Mouse (Mus musculus): ENCODE results near the gene Ndc1. TPM values are rescaled to one million over a fixed set of nuclear protein-coding genes. Genes with fewer than 3 reads are reported as not detected.
"Not testable (repeated sequence)": the region's sequence is repeated elsewhere in the genome, so short reads cannot be mapped to it uniquely, and the experiment has no call there.

Gene Ndc1
- polyA plus RNA-seq, 1 experiment from 2014 or later, result 54.5 TPM

DNA sequence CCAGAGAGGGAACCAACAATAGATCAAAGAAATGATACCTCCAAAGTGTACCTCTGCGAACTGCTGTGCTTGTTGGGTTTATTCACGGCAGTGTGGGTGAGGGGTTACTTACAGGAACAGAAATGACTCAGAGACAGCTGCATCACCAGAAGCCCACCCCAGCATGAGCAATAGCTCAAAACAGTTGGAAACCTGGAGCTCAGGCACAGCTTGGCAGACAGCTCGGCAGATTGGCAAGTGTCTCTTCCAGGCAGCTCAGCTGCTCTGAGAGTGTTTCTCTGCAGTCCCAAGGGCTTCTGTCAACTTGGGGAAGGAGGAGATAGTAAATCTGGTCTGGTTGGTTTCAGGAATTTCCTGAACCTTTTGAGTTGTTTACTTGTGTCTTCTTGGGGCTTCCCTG, 9.1 kb upstream of the Ndc1 start:
- 92% methylated on average over 3 of the region's 3 CpGs for WGBS
- H3K27ac ChIP-seq (ENCODE audit: low read depth, low read length), result no peak overlapping the region
- ATAC-seq (replicated peaks; ENCODE audit: low FRiP score), result no peak
- no peaks in the 10 kb centered on the region for H3K36me3 ChIP-seq (ENCODE audit: control insufficient read depth, insufficient read depth, low read length)
- DNase-seq (ENCODE audit: low spot score), result no peak
- no peak overlapping the region for H3K9ac ChIP-seq (ENCODE audit: low read length)
- no peaks in the 10 kb centered on the region for H3K9me3 ChIP-seq (ENCODE audit: control insufficient read depth, low read length)
- H3K4me2 ChIP-seq (ENCODE audit: low read depth, low read length, severe bottlenecking), result no peak overlapping the region
- H3K4me3 ChIP-seq (ENCODE audit: low read depth, low read length), result no peak overlapping the region
- no peaks in the 10 kb centered on the region for H3K27me3 ChIP-seq (ENCODE audit: control insufficient read depth, insufficient read depth, low read length)
- no peaks in the 10 kb centered on the region for H3K4me1 ChIP-seq (replicated peaks; ENCODE audit: control insufficient read depth, insufficient read depth, low read length)

DNA sequence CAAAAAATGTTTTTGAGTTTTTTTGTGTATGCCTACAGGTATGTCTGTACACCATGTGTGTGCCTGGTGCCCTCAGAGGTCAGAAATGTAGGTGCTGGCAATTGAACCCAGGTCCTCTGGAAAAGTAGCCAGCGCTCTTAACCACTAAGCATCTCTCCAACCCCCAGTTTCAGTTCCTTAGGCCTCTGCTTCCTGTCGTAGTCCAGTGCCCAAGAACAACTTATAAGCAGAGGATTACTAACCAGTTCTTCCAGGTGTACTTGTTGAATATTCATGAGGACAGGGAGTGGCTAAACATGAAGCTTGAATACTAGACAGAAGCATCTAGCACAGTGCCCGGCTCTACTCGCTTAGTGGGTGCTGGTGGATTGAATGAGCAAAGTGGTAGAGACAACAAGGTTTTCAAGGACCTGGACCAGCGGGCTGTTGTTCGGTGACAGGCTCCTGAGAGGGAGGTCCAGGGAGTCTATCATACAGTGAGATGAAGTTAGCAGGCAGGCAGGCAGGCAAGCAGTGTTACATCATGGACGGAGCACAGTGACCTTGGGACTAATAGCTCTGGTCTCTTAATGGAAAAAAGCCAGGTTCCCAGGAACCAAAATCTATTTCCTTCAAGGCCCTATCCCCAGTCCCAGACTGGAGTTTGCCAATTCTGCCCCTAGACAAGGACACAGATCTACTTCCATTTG, 7.0 kb upstream of the Ndc1 start:
- ATAC-seq (replicated peaks; ENCODE audit: low FRiP score), result no peak
- DNase-seq (ENCODE audit: low spot score), result peak; percentile 42
- no peak overlapping the region for H3K4me3 ChIP-seq (ENCODE audit: low read depth, low read length)
- no peaks in the 10 kb centered on the region for H3K36me3 ChIP-seq (ENCODE audit: control insufficient read depth, insufficient read depth, low read length)
- no peak overlapping the region for H3K27ac ChIP-seq (ENCODE audit: low read depth, low read length)
- H3K9ac ChIP-seq (ENCODE audit: low read length), result no peak overlapping the region
- no peaks in the 10 kb centered on the region for H3K4me1 ChIP-seq (replicated peaks; ENCODE audit: control insufficient read depth, insufficient read depth, low read length)
- H3K9me3 ChIP-seq (ENCODE audit: control insufficient read depth, low read length), result no peaks in the 10 kb centered on the region
- 90% methylated on average over 7 of the region's 7 CpGs for WGBS
- H3K27me3 ChIP-seq (ENCODE audit: control insufficient read depth, insufficient read depth, low read length), result no peaks in the 10 kb centered on the region
- H3K4me2 ChIP-seq (ENCODE audit: low read depth, low read length, severe bottlenecking), result no peak overlapping the region

DNA sequence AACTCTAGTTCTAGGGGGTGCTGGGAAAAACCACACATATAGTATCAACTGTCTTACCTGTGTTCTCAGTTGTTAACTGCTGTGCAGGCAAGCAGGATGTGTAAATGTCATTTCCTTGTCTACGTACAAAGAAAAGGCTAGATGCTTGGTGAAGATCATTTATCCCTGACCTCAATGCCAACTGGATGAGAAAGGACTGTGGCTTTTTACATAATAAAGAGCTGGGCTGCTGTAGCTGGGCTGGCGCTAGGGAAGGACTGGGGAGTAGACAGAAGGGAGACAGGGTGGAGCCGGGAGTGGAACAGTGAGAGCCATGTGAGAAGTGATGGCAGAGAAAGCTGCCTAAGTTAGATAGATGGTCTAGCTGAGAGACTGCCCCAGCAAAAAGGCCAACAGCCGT, 4.8 kb upstream of the Ndc1 start:
- 73% methylated on average over 4 of the region's 4 CpGs for WGBS
- Histone ChIP-seq H3K4me2 (ENCODE audit: low read depth, low read length, severe bottlenecking) (no peak overlapping the region), H3K36me3 (ENCODE audit: control insufficient read depth, insufficient read depth, low read length) (no peaks in the 10 kb centered on the region), H3K4me1 (replicated peaks; ENCODE audit: control insufficient read depth, insufficient read depth, low read length) (no peaks in the 10 kb centered on the region), H3K9ac (ENCODE audit: low read length) (no peak overlapping the region), H3K27me3 (ENCODE audit: control insufficient read depth, insufficient read depth, low read length) (no peaks in the 10 kb centered on the region), H3K4me3 (ENCODE audit: low read depth, low read length) (no peak overlapping the region), H3K9me3 (ENCODE audit: control insufficient read depth, low read length) (no peaks in the 10 kb centered on the region), H3K27ac (ENCODE audit: low read depth, low read length) (no peak overlapping the region)
- DNase-seq (ENCODE audit: low spot score) (peak; percentile 22), ATAC-seq (replicated peaks; ENCODE audit: low FRiP score) (no peak)

DNA sequence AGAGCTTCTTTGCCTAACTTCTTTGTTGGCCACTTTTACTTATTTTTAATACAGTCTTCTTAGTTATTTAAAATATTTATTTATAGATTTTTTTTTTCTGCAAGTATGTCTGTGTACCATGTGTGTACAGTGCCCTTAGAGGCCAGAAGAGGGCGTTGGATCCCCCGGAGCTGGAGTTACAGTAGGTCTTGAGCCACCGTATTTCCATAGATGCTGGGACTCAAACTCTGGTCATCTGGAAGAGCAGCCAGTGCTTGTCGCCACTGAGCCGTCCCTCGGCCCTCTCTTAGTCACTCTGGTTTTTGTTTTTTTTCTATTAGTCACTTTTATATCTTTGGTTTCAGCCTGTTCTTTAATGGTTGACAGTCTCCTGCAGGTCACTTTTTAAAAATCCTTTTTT, 4.0 kb upstream of the Ndc1 start:
- Histone ChIP-seq H3K27me3 (ENCODE audit: control insufficient read depth, insufficient read depth, low read length) (no peaks in the 10 kb centered on the region), H3K36me3 (ENCODE audit: control insufficient read depth, insufficient read depth, low read length) (no peaks in the 10 kb centered on the region), H3K4me1 (replicated peaks; ENCODE audit: control insufficient read depth, insufficient read depth, low read length) (no peaks in the 10 kb centered on the region; the same call in 1 of the 2 replicates), H3K9ac (ENCODE audit: low read length) (no peak overlapping the region), H3K4me3 (ENCODE audit: low read depth, low read length) (no peak overlapping the region), H3K9me3 (ENCODE audit: control insufficient read depth, low read length) (no peaks in the 10 kb centered on the region), H3K4me2 (ENCODE audit: low read depth, low read length, severe bottlenecking) (no peak overlapping the region), H3K27ac (ENCODE audit: low read depth, low read length) (no peak overlapping the region)
- 79% methylated on average over 6 of the region's 6 CpGs for WGBS
- DNase-seq (ENCODE audit: low spot score) (peak; percentile 37), ATAC-seq (replicated peaks; ENCODE audit: low FRiP score) (no peak)

DNA sequence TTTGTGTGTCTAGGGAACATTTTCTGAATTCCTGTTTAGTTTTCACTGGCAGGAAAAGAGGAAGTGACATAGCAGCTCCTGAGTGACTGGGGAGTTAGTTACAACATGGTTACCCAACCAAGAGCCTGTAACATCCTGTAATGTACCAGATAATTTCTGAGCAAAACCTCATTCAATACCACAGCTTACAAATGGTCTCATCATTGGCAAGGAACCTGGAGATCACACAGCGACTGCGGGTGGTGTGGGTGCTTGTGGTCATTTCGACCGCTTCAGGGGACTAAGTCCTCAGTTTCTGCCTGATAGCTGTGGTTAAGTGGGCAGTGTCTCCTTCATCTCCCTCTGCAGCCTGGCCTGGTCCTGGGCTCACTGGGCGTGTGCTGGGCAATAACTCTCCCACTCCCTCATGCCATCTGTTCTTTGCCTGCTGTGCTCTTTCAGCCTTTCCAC, 3.4 kb upstream of the Ndc1 start:
- Histone ChIP-seq H3K27ac (ENCODE audit: low read depth, low read length) (no peak overlapping the region), H3K4me3 (ENCODE audit: low read depth, low read length) (no peak overlapping the region), H3K27me3 (ENCODE audit: control insufficient read depth, insufficient read depth, low read length) (no peaks in the 10 kb centered on the region), H3K4me2 (ENCODE audit: low read depth, low read length, severe bottlenecking) (no peak overlapping the region), H3K9ac (ENCODE audit: low read length) (no peak overlapping the region), H3K4me1 (replicated peaks; ENCODE audit: control insufficient read depth, insufficient read depth, low read length) (peaks cover 2% of the 10 kb centered on the region; the same call in 1 of the 2 replicates), H3K9me3 (ENCODE audit: control insufficient read depth, low read length) (no peaks in the 10 kb centered on the region), H3K36me3 (ENCODE audit: control insufficient read depth, insufficient read depth, low read length) (no peaks in the 10 kb centered on the region)
- WGBS, result 90% methylated on average over 5 of the region's 5 CpGs
- ATAC-seq (replicated peaks; ENCODE audit: low FRiP score) (no peak), DNase-seq (ENCODE audit: low spot score) (no peak)

DNA sequence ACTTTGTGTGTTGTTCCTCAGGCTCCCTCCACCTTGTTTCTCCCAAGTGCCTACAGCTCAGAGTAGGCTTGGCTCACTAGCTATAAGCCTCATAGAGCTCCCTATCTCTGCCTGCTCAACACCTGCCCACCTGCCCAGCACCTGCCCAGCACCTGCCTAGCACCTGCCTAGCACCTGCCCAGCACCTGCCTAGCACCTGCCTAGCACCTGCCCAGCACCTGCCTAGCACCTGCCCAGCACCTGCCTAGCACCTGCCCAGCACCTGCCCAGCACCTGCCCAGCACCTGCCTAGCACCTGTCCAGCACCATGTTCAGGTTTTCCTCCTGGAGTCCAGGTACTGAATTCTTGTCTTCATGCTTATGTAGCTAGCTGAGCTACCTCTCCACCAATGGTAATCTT, 1.2 kb upstream of the Ndc1 start:
- ATAC-seq (replicated peaks; ENCODE audit: low FRiP score); H3K9me3 ChIP-seq (ENCODE audit: control insufficient read depth, low read length); DNase-seq (ENCODE audit: low spot score); H3K9ac ChIP-seq (ENCODE audit: low read length); H3K4me1 ChIP-seq (replicated peaks; ENCODE audit: control insufficient read depth, insufficient read depth, low read length); H3K27ac ChIP-seq (ENCODE audit: low read depth, low read length); H3K27me3 ChIP-seq (ENCODE audit: control insufficient read depth, insufficient read depth, low read length); H3K4me3 ChIP-seq (ENCODE audit: low read depth, low read length); H3K4me2 ChIP-seq (ENCODE audit: low read depth, low read length, severe bottlenecking); H3K36me3 ChIP-seq (ENCODE audit: control insufficient read depth, insufficient read depth, low read length): not testable (repeated sequence)

DNA sequence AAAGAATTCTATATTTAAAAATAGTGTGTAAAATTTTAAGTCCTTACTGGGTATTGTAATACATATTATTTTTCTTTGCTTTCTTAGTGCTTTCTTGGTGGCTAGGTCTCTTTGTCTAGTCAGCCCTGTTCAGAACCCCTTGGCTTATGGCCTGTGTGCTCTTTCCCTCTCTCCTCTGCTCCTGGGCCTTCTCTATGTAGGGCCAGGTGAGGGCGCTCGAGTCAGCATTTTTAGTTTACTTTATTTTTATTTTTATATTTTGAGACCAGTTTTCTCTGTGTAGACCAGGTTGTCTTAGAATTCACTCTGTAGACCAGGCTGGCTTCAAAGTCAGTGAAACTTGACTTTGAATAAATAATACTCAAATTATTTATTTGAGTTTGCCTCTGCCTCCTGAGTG, 4.7 kb downstream of the Ndc1 start:
- no peak overlapping the region for H3K4me3 ChIP-seq (ENCODE audit: low read depth, low read length)
- peaks cover 5% of the 10 kb centered on the region; the same call in 1 of the 2 replicates for H3K36me3 ChIP-seq (ENCODE audit: control insufficient read depth, insufficient read depth, low read length)
- H3K9me3 ChIP-seq (ENCODE audit: control insufficient read depth, low read length), result no peaks in the 10 kb centered on the region
- H3K27ac ChIP-seq (ENCODE audit: low read depth, low read length), result no peak overlapping the region
- no peak overlapping the region for H3K4me2 ChIP-seq (ENCODE audit: low read depth, low read length, severe bottlenecking)
- peaks cover 2% of the 10 kb centered on the region; the same call in 1 of the 2 replicates for H3K4me1 ChIP-seq (replicated peaks; ENCODE audit: control insufficient read depth, insufficient read depth, low read length)
- no peaks in the 10 kb centered on the region for H3K27me3 ChIP-seq (ENCODE audit: control insufficient read depth, insufficient read depth, low read length)
- no peak overlapping the region for H3K9ac ChIP-seq (ENCODE audit: low read length)
- ATAC-seq (replicated peaks; ENCODE audit: low FRiP score) (no peak), DNase-seq (ENCODE audit: low spot score) (no peak)
- 90% methylated on average over 2 of the region's 2 CpGs for WGBS

DNA sequence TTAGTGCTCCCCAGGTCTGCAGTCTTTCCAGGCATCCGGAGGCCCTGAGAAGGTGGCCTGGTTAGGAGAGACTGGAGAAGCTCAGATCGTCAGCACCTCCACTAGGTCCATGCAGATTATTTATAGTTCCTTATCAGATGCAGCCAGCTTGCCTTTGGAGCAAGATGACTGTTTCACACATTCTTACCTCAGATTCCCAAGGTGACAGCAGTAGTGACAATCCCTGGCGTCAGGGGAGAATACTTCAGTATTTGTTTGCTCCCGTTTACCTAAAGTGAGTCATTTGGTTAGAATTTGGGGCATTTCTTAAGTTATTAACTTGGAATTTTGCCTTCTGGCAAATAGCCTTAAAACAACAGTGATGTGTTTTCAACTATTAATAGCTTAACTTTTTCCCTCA, 7.1 kb downstream of the Ndc1 start:
- no peak overlapping the region for H3K9ac ChIP-seq (ENCODE audit: low read length)
- DNase-seq (ENCODE audit: low spot score), result peak; percentile 22
- WGBS, result 88% methylated on average over 4 of the region's 4 CpGs
- H3K27me3 ChIP-seq (ENCODE audit: control insufficient read depth, insufficient read depth, low read length), result no peaks in the 10 kb centered on the region
- H3K27ac ChIP-seq (ENCODE audit: low read depth, low read length), result no peak overlapping the region
- no peak overlapping the region for H3K4me3 ChIP-seq (ENCODE audit: low read depth, low read length)
- H3K36me3 ChIP-seq (ENCODE audit: control insufficient read depth, insufficient read depth, low read length), result peaks cover 7% of the 10 kb centered on the region; the same call in 1 of the 2 replicates
- no peak overlapping the region for H3K4me2 ChIP-seq (ENCODE audit: low read depth, low read length, severe bottlenecking)
- no peak for ATAC-seq (replicated peaks; ENCODE audit: low FRiP score)
- H3K9me3 ChIP-seq (ENCODE audit: control insufficient read depth, low read length), result no peaks in the 10 kb centered on the region
- H3K4me1 ChIP-seq (replicated peaks; ENCODE audit: control insufficient read depth, insufficient read depth, low read length), result no peaks in the 10 kb centered on the region

DNA sequence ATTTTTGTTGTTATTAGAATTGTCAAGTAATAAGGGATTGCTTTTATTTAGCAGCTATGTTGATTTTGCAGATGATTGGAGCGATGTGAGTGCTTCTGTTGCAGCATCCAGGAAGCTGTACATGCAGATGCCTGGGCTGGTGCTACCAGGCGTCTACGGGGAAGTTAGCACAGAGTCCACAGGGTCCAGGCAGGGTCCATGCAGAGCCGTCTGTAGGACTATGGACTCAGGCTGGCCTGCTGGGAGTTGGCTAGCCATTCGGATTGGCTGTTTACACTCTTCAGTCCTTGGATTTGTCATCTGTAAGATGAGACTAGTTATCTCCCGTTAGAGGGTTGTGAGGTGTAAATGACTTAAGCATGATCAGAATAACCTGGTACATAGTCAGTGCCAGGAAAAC, 11.4 kb downstream of the Ndc1 start:
- H3K27ac ChIP-seq (ENCODE audit: low read depth, low read length), result no peak overlapping the region
- WGBS, result 93% methylated on average over 6 of the region's 6 CpGs
- no peaks in the 10 kb centered on the region for H3K9me3 ChIP-seq (ENCODE audit: control insufficient read depth, low read length)
- no peak overlapping the region for H3K4me2 ChIP-seq (ENCODE audit: low read depth, low read length, severe bottlenecking)
- no peak overlapping the region for H3K9ac ChIP-seq (ENCODE audit: low read length)
- H3K27me3 ChIP-seq (ENCODE audit: control insufficient read depth, insufficient read depth, low read length), result no peaks in the 10 kb centered on the region
- H3K36me3 ChIP-seq (ENCODE audit: control insufficient read depth, insufficient read depth, low read length), result peaks cover 18% of the 10 kb centered on the region; the same call in 1 of the 2 replicates
- no peak overlapping the region for H3K4me3 ChIP-seq (ENCODE audit: low read depth, low read length)
- H3K4me1 ChIP-seq (replicated peaks; ENCODE audit: control insufficient read depth, insufficient read depth, low read length), result no peaks in the 10 kb centered on the region
- ATAC-seq (replicated peaks; ENCODE audit: low FRiP score) (no peak), DNase-seq (ENCODE audit: low spot score) (no peak)
